Mouse (Mus musculus) liver, embryonic 14.5 days (tissue): ENCODE data around the gene Slc17a6. TPM values are rescaled to one million over a fixed set of nuclear protein-coding genes. Genes with fewer than 3 reads are reported as not detected.

ENCODE experiments used
- ATAC-seq: fragments of 200-750 bp; cut with Nextera tagmentation; 2 replicates; pipeline ENCODE4 v1.8.0; 2017; ENCODE audit warnings: moderate number of reproducible peaks, mild to moderate bottlenecking, moderate library complexity; ENCODE audit not compliant: insufficient read depth
- DNase-seq, 3 experiments: peaks; one replicate each; pipeline ENCODE4 v3.0.0-alpha.2; 2012 to 2013; ENCODE audit warnings: low read depth in 3 of 3, low spot score in 3 of 3
- H3K27ac ChIP-seq: fragments of 300-500 bp; sonication (generic); 2 replicates; pipeline ENCODE4 v1.5.1; 2014; ENCODE audit warnings: moderate library complexity, mild to moderate bottlenecking, control low read depth, inconsistent platforms
- H3K27me3 ChIP-seq: fragments of 300-500 bp; sonication (generic); 2 replicates; pipeline ENCODE4 v1.6.1; 2014; ENCODE audit warnings: mild to moderate bottlenecking, low read length, moderate library complexity; ENCODE audit not compliant: control insufficient read depth, insufficient read depth
- H3K36me3 ChIP-seq: fragments of 300-500 bp; sonication (generic); replicated peaks from 2 replicates; pipeline ENCODE4 v1.6.1; 2014; ENCODE audit warnings: low read depth; ENCODE audit not compliant: control insufficient read depth, insufficient read depth
- H3K4me1 ChIP-seq, 2 experiments: fragments of 200-500 bp in 1 of 2; fragments of 300-500 bp in 1 of 2; sonication (generic) in 1 of 2; replicated peaks; 2 replicates each; pipeline ENCODE4 v1.6.1; 2012 to 2014; ENCODE audit warnings: antibody characterized with exemption in 1 of 2, inconsistent platforms in 1 of 2, low read length in 1 of 2; ENCODE audit not compliant: control insufficient read depth in 2 of 2, insufficient read depth in 2 of 2
- H3K4me2 ChIP-seq: fragments of 300-500 bp; sonication (generic); 2 replicates; pipeline ENCODE4 v1.6.1; 2014; ENCODE audit warnings: low read depth, mild to moderate bottlenecking, control low read depth, moderate library complexity
- H3K4me3 ChIP-seq, 2 experiments: fragments of 200-500 bp in 1 of 2; fragments of 300-500 bp in 1 of 2; sonication (generic) in 1 of 2; 2 replicates each; pipeline ENCODE4 v1.5.1; 2012 to 2014; ENCODE audit warnings: low read depth in 2 of 2, low read length in 2 of 2, mild to moderate bottlenecking in 2 of 2, control low read depth in 1 of 2, inconsistent platforms in 1 of 2, moderate library complexity in 1 of 2; ENCODE audit not compliant: insufficient read depth in 1 of 2
- H3K9ac ChIP-seq: fragments of 300-500 bp; sonication (generic); replicated peaks from 2 replicates; pipeline ENCODE4 v1.6.1; 2014; ENCODE audit warnings: mild to moderate bottlenecking, control low read depth, moderate library complexity
- H3K9me3 ChIP-seq: fragments of 300-500 bp; sonication (generic); 2 replicates; pipeline ENCODE4 v1.6.1; 2016; ENCODE audit warnings: low read length, mixed read lengths; ENCODE audit not compliant: control insufficient read depth
- CTCF ChIP-seq: IDR thresholded peaks from 2 replicates; pipeline ENCODE4 v1.5.1; 2016; ENCODE audit warnings: antibody characterized with exemption, low read depth, control low read depth
- EP300 ChIP-seq: IDR thresholded peaks from 2 replicates; pipeline ENCODE4 v1.6.1; 2016; ENCODE audit warnings: antibody characterized with exemption, low read depth
- WGBS: fragments of 180-500 bp; shearing (Covaris S2); extraction: QIAGEN DNeasy Blood & Tissue Kit; methylation state at CpG from one replicate; pipeline ENCODE4 v1.1.7; 2014; ENCODE audit not compliant: insufficient replicate concordance; 5-methylcytosine and 5-hydroxymethylcytosine counted together
- polyA plus RNA-seq, 2 experiments: library from polyadenylated mRNA; depleted of rRNA in 1 of 2; stranded (reverse) in 1 of 2; unstranded in 1 of 2; fragments of >200 nt; fragmentation: Nextera tagmentation in 1 of 2; extraction: Ambion mirVana in 1 of 2; gene quantifications; 2 replicates each; pipeline versions ENCODE4 v1.2.1 to v1.2.3; 2012 to 2014

Gene Slc17a6
- polyA plus RNA-seq, 2 experiments, result not detected

GRCm38 (mm10) chr7:51715771-51716170 lies 94.0 kb downstream of the Slc17a6 start:
- TF ChIP-seq CTCF (no peak), EP300 (no peak)
- WGBS, result 65% methylated on average over 2 of the region's 2 CpGs

More at GRCm38 (mm10) chr7:51715771-51716170, 94.0 kb downstream of the Slc17a6 start:
- no peak overlapping the region for H3K27ac ChIP-seq
- no peak overlapping the region for H3K4me2 ChIP-seq
- DNase-seq (no peak), ATAC-seq (no peak)
- no peaks in the 10 kb centered on the region for H3K36me3 ChIP-seq
- no peak overlapping the region for H3K9ac ChIP-seq
- H3K27me3 ChIP-seq, result no peaks in the 10 kb centered on the region
- H3K4me1 ChIP-seq, result no peaks in the 10 kb centered on the region
- no peak overlapping the region for H3K4me3 ChIP-seq
- no peaks in the 10 kb centered on the region for H3K9me3 ChIP-seq

Other genes starting within 250 kb of the Slc17a6 start
- not detected in 2 replicates for gene Ano5, start 111.0 kb upstream of the Slc17a6 start, polyA plus RNA-seq (2012; rRNA removed)
- gene Ano5, start 111.0 kb upstream of the Slc17a6 start, polyA plus RNA-seq (2014; fragmentation: Nextera tagmentation; extraction: Ambion mirVana), result not detected in 2 replicates
- 1.6 and 2.8 TPM in 2 replicates for gene Gas2, start 240.0 kb downstream of the Slc17a6 start, polyA plus RNA-seq (2012; rRNA removed)
- 4.9 and 6.1 TPM in 2 replicates for gene Gas2, start 240.0 kb downstream of the Slc17a6 start, polyA plus RNA-seq (2014; fragmentation: Nextera tagmentation; extraction: Ambion mirVana)
- gene Fancf, start 240.3 kb downstream of the Slc17a6 start, polyA plus RNA-seq (2012; rRNA removed), result 5.1 and 7.2 TPM in 2 replicates
- gene Fancf, start 240.3 kb downstream of the Slc17a6 start, polyA plus RNA-seq (2014; fragmentation: Nextera tagmentation; extraction: Ambion mirVana), result 6.8 and 7.2 TPM in 2 replicates